Mouse (Mus musculus): ENCODE measurements around the gene Edrf1. TPM values are rescaled to one million over a fixed set of nuclear protein-coding genes. Genes with fewer than 3 reads are reported as not detected.

The Edrf1 gene
- polyA plus RNA-seq, 1 experiment = 12.4 TPM

- H3K4me3 ChIP-seq (ENCODE audit: insufficient read depth, low read depth, low read length) = no peak overlapping the region
- H3K4me1 ChIP-seq (ENCODE audit: control insufficient read depth, insufficient read depth, low read length) = no peaks in the 10 kb centered on the region
- 97% methylated on average over 7 of the region's 7 CpGs for WGBS
- no peak for TF ChIP-seq CTCF (conservative IDR thresholded peaks at IDR 0.05; ENCODE audit: insufficient read depth, insufficient read length, low read depth, low read length)
- TF ChIP-seq POLR2A (IDR thresholded peaks at IDR 0.05; ENCODE audit: low read depth, low read length) = no peak
- no peaks in the 10 kb centered on the region; the same call in 1 of the 2 replicates for H3K36me3 ChIP-seq (ENCODE audit: control insufficient read depth, insufficient read depth, low read length)
- no peaks in the 10 kb centered on the region for H3K27me3 ChIP-seq (replicated peaks; ENCODE audit: control insufficient read depth, insufficient read depth, low read length)
- DNase-seq = no peak
- no peak overlapping the region for H3K27ac ChIP-seq (ENCODE audit: insufficient read depth, low read depth, low read length)
Measured at GRCm38 (mm10) chr7:133701366-133701765, 64.0 kb downstream of the Edrf1 start.

DNA sequence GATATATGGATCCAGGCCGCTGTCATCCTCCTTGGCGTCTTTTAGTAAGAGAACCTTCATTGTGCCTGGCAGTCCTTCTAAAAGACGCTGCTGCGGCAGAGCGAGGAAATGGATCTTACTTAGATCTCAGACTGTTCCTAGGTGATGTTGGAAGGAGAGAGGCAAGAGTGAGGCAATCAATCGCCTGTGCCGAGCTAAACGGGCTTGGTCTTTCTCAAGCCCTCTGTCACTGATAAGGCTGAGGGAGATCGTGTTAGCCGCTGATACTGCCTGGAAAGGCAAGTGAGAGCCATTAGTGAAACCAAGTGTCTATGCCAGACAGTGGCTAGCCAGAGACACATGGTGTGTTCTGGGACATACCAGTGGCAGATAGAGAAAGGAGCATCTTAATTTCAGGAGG lies 65.0 kb downstream of the Edrf1 start:
- H3K4me1 ChIP-seq (ENCODE audit: control insufficient read depth, insufficient read depth, low read length) = no peaks in the 10 kb centered on the region
- no peaks in the 10 kb centered on the region for H3K27me3 ChIP-seq (replicated peaks; ENCODE audit: control insufficient read depth, insufficient read depth, low read length)
- no peaks in the 10 kb centered on the region for H3K36me3 ChIP-seq (ENCODE audit: control insufficient read depth, insufficient read depth, low read length)
- DNase-seq = no peak
- 95% methylated on average over 10 of the region's 10 CpGs for WGBS
- H3K4me3 ChIP-seq (ENCODE audit: insufficient read depth, low read depth, low read length) = no peak overlapping the region
- TF ChIP-seq POLR2A (IDR thresholded peaks at IDR 0.05; ENCODE audit: low read depth, low read length) (no peak), CTCF (conservative IDR thresholded peaks at IDR 0.05; ENCODE audit: insufficient read depth, insufficient read length, low read depth, low read length) (no peak)
- H3K27ac ChIP-seq (ENCODE audit: insufficient read depth, low read depth, low read length) = no peak overlapping the region

- Histone ChIP-seq H3K27ac (ENCODE audit: insufficient read depth, low read depth, low read length) (no peak overlapping the region), H3K36me3 (ENCODE audit: control insufficient read depth, insufficient read depth, low read length) (no peaks in the 10 kb centered on the region), H3K4me1 (ENCODE audit: control insufficient read depth, insufficient read depth, low read length) (no peaks in the 10 kb centered on the region), H3K27me3 (replicated peaks; ENCODE audit: control insufficient read depth, insufficient read depth, low read length) (no peaks in the 10 kb centered on the region), H3K4me3 (ENCODE audit: insufficient read depth, low read depth, low read length) (no peak overlapping the region)
- TF ChIP-seq POLR2A (IDR thresholded peaks at IDR 0.05; ENCODE audit: low read depth, low read length) = no peak
- no peak for TF ChIP-seq CTCF (conservative IDR thresholded peaks at IDR 0.05; ENCODE audit: insufficient read depth, insufficient read length, low read depth, low read length)
- DNase-seq = no peak
- 98% methylated on average over 7 of the region's 7 CpGs for WGBS
Measured at GRCm38 (mm10) chr7:133703906-133704305, 66.6 kb downstream of the Edrf1 start.

GRCm38 (mm10) chr7:133707301-133707700 lies 70.0 kb downstream of the Edrf1 start:
- Histone ChIP-seq H3K4me3 (ENCODE audit: insufficient read depth, low read depth, low read length) (no peak overlapping the region), H3K27ac (ENCODE audit: insufficient read depth, low read depth, low read length) (no peak overlapping the region), H3K4me1 (ENCODE audit: control insufficient read depth, insufficient read depth, low read length) (0 out of 2 replicates have a peak, but pooled peaks cover 2% of the 10 kb centered on the region), H3K27me3 (replicated peaks; ENCODE audit: control insufficient read depth, insufficient read depth, low read length) (no peaks in the 10 kb centered on the region), H3K36me3 (ENCODE audit: control insufficient read depth, insufficient read depth, low read length) (no peaks in the 10 kb centered on the region)
- 47% methylated on average over 2 of the region's 2 CpGs for WGBS
- TF ChIP-seq POLR2A (IDR thresholded peaks at IDR 0.05; ENCODE audit: low read depth, low read length) (no peak), CTCF (conservative IDR thresholded peaks at IDR 0.05; ENCODE audit: insufficient read depth, insufficient read length, low read depth, low read length) (no peak)
- peak; percentile 29 for DNase-seq

GRCm38 (mm10) chr7:133715387-133715786 lies 78.0 kb downstream of the Edrf1 start:
- WGBS = 83% methylated on average over 4 of the region's 4 CpGs
- no peak overlapping the region for H3K27ac ChIP-seq (ENCODE audit: insufficient read depth, low read depth, low read length)
- no peaks in the 10 kb centered on the region for H3K27me3 ChIP-seq (replicated peaks; ENCODE audit: control insufficient read depth, insufficient read depth, low read length)
- TF ChIP-seq POLR2A (IDR thresholded peaks at IDR 0.05; ENCODE audit: low read depth, low read length) (no peak), CTCF (conservative IDR thresholded peaks at IDR 0.05; ENCODE audit: insufficient read depth, insufficient read length, low read depth, low read length) (no peak)
- H3K4me1 ChIP-seq (ENCODE audit: control insufficient read depth, insufficient read depth, low read length) = no peaks in the 10 kb centered on the region
- H3K36me3 ChIP-seq (ENCODE audit: control insufficient read depth, insufficient read depth, low read length) = peaks cover 4% of the 10 kb centered on the region
- no peak overlapping the region for H3K4me3 ChIP-seq (ENCODE audit: insufficient read depth, low read depth, low read length)
- DNase-seq = no peak

- peaks cover 5% of the 10 kb centered on the region for H3K36me3 ChIP-seq (ENCODE audit: control insufficient read depth, insufficient read depth, low read length)
- no peak for TF ChIP-seq POLR2A (IDR thresholded peaks at IDR 0.05; ENCODE audit: low read depth, low read length)
- peak; percentile 21; the same call in 1 of the 2 replicates for TF ChIP-seq CTCF (conservative IDR thresholded peaks at IDR 0.05; ENCODE audit: insufficient read depth, insufficient read length, low read depth, low read length)
- H3K27ac ChIP-seq (ENCODE audit: insufficient read depth, low read depth, low read length) = no peak overlapping the region
- no peak for DNase-seq
- no peak overlapping the region for H3K4me3 ChIP-seq (ENCODE audit: insufficient read depth, low read depth, low read length)
- H3K27me3 ChIP-seq (replicated peaks; ENCODE audit: control insufficient read depth, insufficient read depth, low read length) = no peaks in the 10 kb centered on the region
- H3K4me1 ChIP-seq (ENCODE audit: control insufficient read depth, insufficient read depth, low read length) = no peaks in the 10 kb centered on the region
- 95% methylated on average over 1 of the region's 1 CpGs for WGBS
Measured at GRCm38 (mm10) chr7:133718580-133718979, 81.2 kb downstream of the Edrf1 start.

GRCm38 (mm10) chr7:133720616-133721015 lies 83.3 kb downstream of the Edrf1 start:
- 85% methylated on average over 11 of the region's 11 CpGs for WGBS
- Histone ChIP-seq H3K36me3 (ENCODE audit: control insufficient read depth, insufficient read depth, low read length) (peaks cover 5% of the 10 kb centered on the region), H3K27me3 (replicated peaks; ENCODE audit: control insufficient read depth, insufficient read depth, low read length) (no peaks in the 10 kb centered on the region), H3K4me3 (ENCODE audit: insufficient read depth, low read depth, low read length) (no peak overlapping the region), H3K4me1 (ENCODE audit: control insufficient read depth, insufficient read depth, low read length) (no peaks in the 10 kb centered on the region), H3K27ac (ENCODE audit: insufficient read depth, low read depth, low read length) (no peak overlapping the region)
- TF ChIP-seq POLR2A (IDR thresholded peaks at IDR 0.05; ENCODE audit: low read depth, low read length) (no peak), CTCF (conservative IDR thresholded peaks at IDR 0.05; ENCODE audit: insufficient read depth, insufficient read length, low read depth, low read length) (no peak)
- DNase-seq = no peak

Other genes with a start within 250 kb of the Edrf1 start
- not detected in 2 replicates for gene Tex36, start 35.4 kb upstream of the Edrf1 start, polyA plus RNA-seq (2012; rRNA removed)
- gene Mmp21, start 42.5 kb downstream of the Edrf1 start, polyA plus RNA-seq (2012; rRNA removed) = not detected in 2 replicates
- gene Bccip, start 71.8 kb downstream of the Edrf1 start, polyA plus RNA-seq (2012; rRNA removed) = 37.1 and 46.6 TPM in 2 replicates
- gene Uros, start 72.5 kb downstream of the Edrf1 start, polyA plus RNA-seq (2012; rRNA removed) = 26.0 and 26.5 TPM in 2 replicates
- 0.08 and 0.09 TPM in 2 replicates for gene Fank1, start 139.3 kb downstream of the Edrf1 start, polyA plus RNA-seq (2012; rRNA removed)
- gene Dhx32, start 145.2 kb downstream of the Edrf1 start, polyA plus RNA-seq (2012; rRNA removed) = 26.1 and 28.1 TPM in 2 replicates

Measured in kidney, adult 2 months (tissue).